Mouse (Mus musculus): ENCODE data around the gene Polr3h.

- TF ChIP-seq EP300 (IDR thresholded peaks at IDR 0.05; ENCODE audit: low read depth): no peak
- no peak for TF ChIP-seq CTCF (IDR thresholded peaks at IDR 0.05; ENCODE audit: low read depth)
Observed at GRCm38 (mm10) chr15:81964262-81964661, 38.2 kb upstream of the Polr3h start.
